Mouse (Mus musculus) CH12.LX (cell line): ENCODE data around the gene Zkscan5. TPM values are rescaled to one million over a fixed set of nuclear protein-coding genes. Genes with fewer than 3 reads are reported as not detected.

ENCODE experiments used
- DNase-seq: peaks from one replicate; pipeline ENCODE4 v3.0.0-alpha.2; 2013; ENCODE audit errors: extremely low read depth
- H3K27ac ChIP-seq: 2 replicates; pipeline ENCODE4 v1.5.1; 2012; ENCODE audit warnings: low read depth, mild to moderate bottlenecking, control low read depth, moderate library complexity; ENCODE audit not compliant: insufficient read depth
- H3K27me3 ChIP-seq: replicated peaks from 2 replicates; pipeline ENCODE3; 2012; ENCODE audit warnings: inconsistent platforms
- H3K36me3 ChIP-seq, 2 experiments: replicated peaks in 1 of 2; 2 replicates each; pipeline versions ENCODE3 to v1.6.1; 2012; ENCODE audit warnings: inconsistent platforms in 1 of 2, low read length in 1 of 2, mild to moderate bottlenecking in 1 of 2, mixed read lengths in 1 of 2, moderate library complexity in 1 of 2; ENCODE audit not compliant: control insufficient read depth in 1 of 2, insufficient read depth in 1 of 2
- H3K4me1 ChIP-seq, 2 experiments: 2 replicates each; pipeline ENCODE4 v1.6.1; 2012; ENCODE audit warnings: inconsistent platforms in 1 of 2, moderate library complexity in 1 of 2; ENCODE audit not compliant: insufficient read depth in 2 of 2, control insufficient read depth in 1 of 2
- H3K4me2 ChIP-seq: 2 replicates; pipeline ENCODE4 v1.6.1; 2012; ENCODE audit warnings: low read depth, mild to moderate bottlenecking, control low read depth; ENCODE audit not compliant: poor library complexity, insufficient read depth, severe bottlenecking
- H3K4me3 ChIP-seq, 3 experiments: fragments of 150-350 bp in 1 of 3; sonication (generic) in 1 of 3; replicated peaks in 1 of 3; 2 replicates each; pipeline versions ENCODE3 to v1.5.1; 2011 to 2012; ENCODE audit warnings: low read depth in 2 of 3, low read length in 2 of 3, mild to moderate bottlenecking in 2 of 3, moderate library complexity in 2 of 3, control low read depth in 1 of 3, improper control_type of control experiment in 1 of 3, inconsistent platforms in 1 of 3, mixed read lengths in 1 of 3; ENCODE audit not compliant: poor library complexity in 1 of 3
- H3K79me2 ChIP-seq: replicated peaks from 2 replicates; pipeline ENCODE4 v1.6.1; 2012; ENCODE audit warnings: mild to moderate bottlenecking, moderate library complexity; ENCODE audit not compliant: control insufficient read depth, poor library complexity, insufficient read depth, severe bottlenecking; ENCODE audit errors: extremely low read depth
- H3K9ac ChIP-seq: 2 replicates; pipeline ENCODE4 v1.6.1; 2012; ENCODE audit warnings: low read depth, mild to moderate bottlenecking, control low read depth, moderate library complexity; ENCODE audit not compliant: insufficient read depth
- H3K9me3 ChIP-seq: replicated peaks from 2 replicates; pipeline ENCODE3; 2012; ENCODE audit warnings: low read length, inconsistent platforms, mixed read lengths
- JUND ChIP-seq: conservative IDR thresholded peaks from 2 replicates; pipeline ENCODE4 v1.6.1; 2011; ENCODE audit warnings: low read depth, low read length, improper control_type of control experiment
- MAFK ChIP-seq: IDR thresholded peaks from 2 replicates; pipeline ENCODE4 v1.6.1; 2011; ENCODE audit warnings: low read length, improper control_type of control experiment; ENCODE audit not compliant: insufficient replicate concordance
- POLR2A ChIP-seq: IDR thresholded peaks from 2 replicates; pipeline ENCODE4 v1.6.1; 2011; ENCODE audit warnings: low read depth, mild to moderate bottlenecking, improper control_type of control experiment, low read length
- RCOR1 ChIP-seq: conservative IDR thresholded peaks from 2 replicates; pipeline ENCODE4 v1.6.1; 2012; ENCODE audit warnings: low read depth, mild to moderate bottlenecking, inconsistent platforms, low read length, improper control_type of control experiment
- ZNF384 ChIP-seq: IDR thresholded peaks from 2 replicates; pipeline ENCODE4 v1.6.1; 2012; ENCODE audit warnings: low read depth, low read length, improper control_type of control experiment, inconsistent platforms
- dilution Hi-C: fragments of 300-500 bp; cut with MboI; formaldehyde crosslinking; loops from 2 replicates; pipeline ENCODE4 v1.14.3; 2020; ENCODE audit warnings: low sequenced_read_pairs; ENCODE audit not compliant: extremely low pct_unique_long_range_greater_than_20kb, extremely low pct_ligation_motif_present
- in situ Hi-C: fragments of 300-500 bp; cut with MboI; formaldehyde crosslinking; loops from 3 replicates; pipeline ENCODE4 v1.14.3; 2019; ENCODE audit warnings: low sequenced_read_pairs, low pct_ligation_motif_present, low pct_unique_long_range_greater_than_20kb, mixed read lengths
- polyA plus RNA-seq: library from polyadenylated mRNA; unstranded; fragments of >175 nt; gene quantifications from 2 replicates; pipeline ENCODE4 v1.2.1, GENCODE M21; 2012; ENCODE audit warnings: low read depth; ENCODE audit not compliant: insufficient read length
- total RNA-seq, 2 experiments: library from RNA; depleted of rRNA; stranded (reverse); fragments of 300-350 nt in 1 of 2; fragments of >200 nt in 1 of 2; gene quantifications; 2 replicates each; pipeline ENCODE4 v1.2.3; 2012 to 2014

Gene Zkscan5
- total and polyA plus RNA-seq, 3 experiments, result 5.0 to 5.6 (median 5.3) TPM

DNA sequence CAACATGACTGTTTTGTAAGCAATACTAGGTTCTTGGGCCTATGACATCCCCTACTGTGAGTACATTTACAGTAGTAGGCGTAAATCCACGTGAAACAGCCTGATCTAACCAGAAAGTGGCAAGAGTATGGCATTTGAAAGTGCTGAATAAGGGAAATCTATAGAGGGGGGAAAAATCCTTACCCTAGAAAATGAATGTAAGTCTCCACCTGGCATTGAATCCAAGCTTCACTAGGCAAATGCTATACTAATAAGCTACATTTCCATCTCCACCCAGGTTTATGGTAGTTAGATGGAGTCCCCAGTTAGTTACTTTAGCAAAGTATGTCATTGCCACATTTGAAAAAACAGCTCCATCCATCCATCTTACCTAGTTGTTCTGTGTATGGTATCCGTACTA, 45.2 kb downstream of the Zkscan5 start:
- Histone ChIP-seq H3K27me3 (no peaks in the 10 kb centered on the region), H3K27ac (no peak overlapping the region), H3K4me2 (no peak overlapping the region), H3K36me3 (peaks cover 45 to 73% of the 10 kb centered on the region in 2 experiments), H3K79me2 (no peaks in the 10 kb centered on the region; the same call in 1 of the 2 replicates), H3K4me3 (no peak overlapping the region), H3K9ac (no peak overlapping the region), H3K9me3 (peaks cover 2% of the 10 kb centered on the region), H3K4me1 (no peaks in the 10 kb centered on the region)
- dilution Hi-C loops (no loop called here), in situ Hi-C loops (no loop called here)
- no peak for TF ChIP-seq JUND
- no peak for TF ChIP-seq ZNF384
- no peak for TF ChIP-seq RCOR1
- no peak for TF ChIP-seq POLR2A
- TF ChIP-seq MAFK, result peak; percentile 62; the same call in 1 of the 2 replicates
- no peak for DNase-seq

Other genes starting within 250 kb of the Zkscan5 start
- gene Smurf1, start 238.7 kb upstream of the Zkscan5 start, total RNA-seq (2012; rRNA removed), result 4.1 and 4.3 TPM in 2 replicates
- 2.9 and 3.1 TPM in 2 replicates for gene Smurf1, start 238.7 kb upstream of the Zkscan5 start, total RNA-seq (2014; rRNA removed)
- gene Smurf1, start 238.7 kb upstream of the Zkscan5 start, polyA plus RNA-seq, result 6.6 and 7.2 TPM in 2 replicates
- gene Gm4871, start 171.8 kb upstream of the Zkscan5 start, total RNA-seq (2012; rRNA removed), result not detected in 2 replicates
- gene Gm4871, start 171.8 kb upstream of the Zkscan5 start, total RNA-seq (2014; rRNA removed), result not detected in 2 replicates
- not detected in 2 replicates for gene Gm4871, start 171.8 kb upstream of the Zkscan5 start, polyA plus RNA-seq
- gene 1700018F24Rik, start 161.6 kb upstream of the Zkscan5 start, total RNA-seq (2012; rRNA removed), result not detected in 2 replicates
- not detected in 2 replicates for gene 1700018F24Rik, start 161.6 kb upstream of the Zkscan5 start, total RNA-seq (2014; rRNA removed)
- not detected in 2 replicates for gene 1700018F24Rik, start 161.6 kb upstream of the Zkscan5 start, polyA plus RNA-seq
- gene Arpc1a, start 120.7 kb upstream of the Zkscan5 start, total RNA-seq (2012; rRNA removed), result 57.5 and 59.2 TPM in 2 replicates
- gene Arpc1a, start 120.7 kb upstream of the Zkscan5 start, total RNA-seq (2014; rRNA removed), result 56.5 and 59.5 TPM in 2 replicates
- gene Arpc1a, start 120.7 kb upstream of the Zkscan5 start, polyA plus RNA-seq, result 68.9 and 83.2 TPM in 2 replicates
- not detected in 2 replicates for gene Kpna7, start 120.5 kb upstream of the Zkscan5 start, total RNA-seq (2012; rRNA removed)
- not detected in 2 replicates for gene Kpna7, start 120.5 kb upstream of the Zkscan5 start, total RNA-seq (2014; rRNA removed)
- gene Kpna7, start 120.5 kb upstream of the Zkscan5 start, polyA plus RNA-seq, result 0.26 TPM in 1 of 2 replicates, not detected in the other
- gene Arpc1b, start 90.3 kb upstream of the Zkscan5 start, total RNA-seq (2012; rRNA removed), result 516 and 548 TPM in 2 replicates
- gene Arpc1b, start 90.3 kb upstream of the Zkscan5 start, total RNA-seq (2014; rRNA removed), result 317 and 330 TPM in 2 replicates
- 441 and 472 TPM in 2 replicates for gene Arpc1b, start 90.3 kb upstream of the Zkscan5 start, polyA plus RNA-seq
- 86.7 and 102 TPM in 2 replicates for gene Pdap1, start 64.3 kb upstream of the Zkscan5 start, total RNA-seq (2012; rRNA removed)
- gene Pdap1, start 64.3 kb upstream of the Zkscan5 start, total RNA-seq (2014; rRNA removed), result 58.9 and 64.5 TPM in 2 replicates
- 267 and 280 TPM in 2 replicates for gene Pdap1, start 64.3 kb upstream of the Zkscan5 start, polyA plus RNA-seq
- 155 and 209 TPM in 2 replicates for gene Bud31, start 64.2 kb upstream of the Zkscan5 start, total RNA-seq (2012; rRNA removed)
- gene Bud31, start 64.2 kb upstream of the Zkscan5 start, total RNA-seq (2014; rRNA removed), result 282 and 342 TPM in 2 replicates
- 211 and 249 TPM in 2 replicates for gene Bud31, start 64.2 kb upstream of the Zkscan5 start, polyA plus RNA-seq
- 13.9 and 15.3 TPM in 2 replicates for gene Ptcd1, start 37.5 kb upstream of the Zkscan5 start, total RNA-seq (2012; rRNA removed)
- gene Ptcd1, start 37.5 kb upstream of the Zkscan5 start, total RNA-seq (2014; rRNA removed), result 10.6 and 11.4 TPM in 2 replicates
- gene Ptcd1, start 37.5 kb upstream of the Zkscan5 start, polyA plus RNA-seq, result 11.7 and 12.3 TPM in 2 replicates
- gene Cpsf4, start 37.3 kb upstream of the Zkscan5 start, total RNA-seq (2012; rRNA removed), result 59.2 and 68.4 TPM in 2 replicates
- gene Cpsf4, start 37.3 kb upstream of the Zkscan5 start, total RNA-seq (2014; rRNA removed), result 70.7 and 75.2 TPM in 2 replicates
- 54.6 and 56.3 TPM in 2 replicates for gene Cpsf4, start 37.3 kb upstream of the Zkscan5 start, polyA plus RNA-seq
- gene Atp5j2, start 12.5 kb upstream of the Zkscan5 start, total RNA-seq (2012; rRNA removed), result 440 and 469 TPM in 2 replicates
- gene Atp5j2, start 12.5 kb upstream of the Zkscan5 start, total RNA-seq (2014; rRNA removed), result 202 and 229 TPM in 2 replicates
- 327 and 397 TPM in 2 replicates for gene Atp5j2, start 12.5 kb upstream of the Zkscan5 start, polyA plus RNA-seq
- gene Zkscan14, start 2.7 kb upstream of the Zkscan5 start, total RNA-seq (2012; rRNA removed), result 11.5 and 12.1 TPM in 2 replicates
- 10.7 and 12.8 TPM in 2 replicates for gene Zkscan14, start 2.7 kb upstream of the Zkscan5 start, total RNA-seq (2014; rRNA removed)
- gene Zkscan14, start 2.7 kb upstream of the Zkscan5 start, polyA plus RNA-seq, result 10.1 and 10.5 TPM in 2 replicates
- 18.2 and 20.7 TPM in 2 replicates for gene Zfp655, start 27.2 kb downstream of the Zkscan5 start, total RNA-seq (2012; rRNA removed)
- gene Zfp655, start 27.2 kb downstream of the Zkscan5 start, total RNA-seq (2014; rRNA removed), result 21.9 and 24.6 TPM in 2 replicates
- gene Zfp655, start 27.2 kb downstream of the Zkscan5 start, polyA plus RNA-seq, result 18.1 and 18.5 TPM in 2 replicates
- gene Zscan25, start 75.9 kb downstream of the Zkscan5 start, total RNA-seq (2012; rRNA removed), result 12.2 and 13.5 TPM in 2 replicates
- gene Zscan25, start 75.9 kb downstream of the Zkscan5 start, total RNA-seq (2014; rRNA removed), result 9.8 and 11.8 TPM in 2 replicates
- gene Zscan25, start 75.9 kb downstream of the Zkscan5 start, polyA plus RNA-seq, result 19.5 and 20.1 TPM in 2 replicates
- not detected in 2 replicates for gene Cyp3a57, start 140.7 kb downstream of the Zkscan5 start, total RNA-seq (2012; rRNA removed)
- not detected in 2 replicates for gene Cyp3a57, start 140.7 kb downstream of the Zkscan5 start, total RNA-seq (2014; rRNA removed)
- gene Cyp3a57, start 140.7 kb downstream of the Zkscan5 start, polyA plus RNA-seq, result not detected in 2 replicates